Mouse (Mus musculus) spleen, adult 12 weeks (tissue): ENCODE data around the gene Acer2.
"Not testable (repeated sequence)": the region's sequence is repeated elsewhere in the genome, so short reads cannot be mapped to it uniquely, and the experiment has no call there.

Experiments
- DNase-seq: peaks from one replicate; pipeline ENCODE4 v3.0.0; 2022; ENCODE audit warnings: low spot score

Acer2 gene

GRCm38 (mm10) chr4:86874146-86874847 is at the start of gene Acer2:
Gene Acer2 (plus strand): TSS chr4:86874396.
- DNase-seq, result peak; percentile 79

- DNase-seq, result no peak
Measured at GRCm38 (mm10) chr4:86825143-86825542, 49.1 kb upstream of the Acer2 start.

GRCm38 (mm10) chr4:86831896-86832295 is 42.3 kb upstream of the Acer2 start:
- DNase-seq, result no peak

- not testable (repeated sequence) for DNase-seq
Measured at GRCm38 (mm10) chr4:86841141-86841540, 33.1 kb upstream of the Acer2 start.

- DNase-seq, result no peak
Measured at GRCm38 (mm10) chr4:86845384-86845783, 28.8 kb upstream of the Acer2 start.

GRCm38 (mm10) chr4:86847246-86847645 is 26.9 kb upstream of the Acer2 start:
- DNase-seq, result no peak

GRCm38 (mm10) chr4:86851331-86851730 is 22.9 kb upstream of the Acer2 start:
- DNase-seq, result no peak

- no peak for DNase-seq
Measured at GRCm38 (mm10) chr4:86852018-86852417, 22.2 kb upstream of the Acer2 start.

GRCm38 (mm10) chr4:86852813-86853590 is 21.2 kb upstream of the Acer2 start:
- DNase-seq, result no peak

- DNase-seq, result no peak
Measured at GRCm38 (mm10) chr4:86856304-86857112, 17.7 kb upstream of the Acer2 start.

GRCm38 (mm10) chr4:86857113-86858069 is 16.8 kb upstream of the Acer2 start, which contains the start of gene Rps6:
Gene Rps6 (minus strand): TSS chr4:86857412.
- peak; percentile 90 for DNase-seq

- no peak for DNase-seq
Measured at GRCm38 (mm10) chr4:86858070-86858440, 16.1 kb upstream of the Acer2 start.

GRCm38 (mm10) chr4:86864087-86864486 is 10.1 kb upstream of the Acer2 start:
- DNase-seq, result no peak

- no peak for DNase-seq
Measured at GRCm38 (mm10) chr4:86871988-86872387, 2.2 kb upstream of the Acer2 start.

GRCm38 (mm10) chr4:86873072-86873471 is 1.1 kb upstream of the Acer2 start:
- DNase-seq, result no peak

GRCm38 (mm10) chr4:86879477-86879876 is 5.3 kb downstream of the Acer2 start:
- DNase-seq, result no peak

GRCm38 (mm10) chr4:86881178-86881577 is 7.0 kb downstream of the Acer2 start:
- no peak for DNase-seq

GRCm38 (mm10) chr4:86882413-86882812 is 8.2 kb downstream of the Acer2 start:
- no peak for DNase-seq

- peak; percentile 14 for DNase-seq
Measured at GRCm38 (mm10) chr4:86884945-86885344, 10.7 kb downstream of the Acer2 start.

GRCm38 (mm10) chr4:86885790-86886159 is 11.6 kb downstream of the Acer2 start:
- DNase-seq, result peak; percentile 8

GRCm38 (mm10) chr4:86886160-86886878 is 12.1 kb downstream of the Acer2 start:
- DNase-seq, result peak; percentile 35
